Mouse (Mus musculus) heart, adult 2 months (tissue): Measurements from ENCODE around the gene Tpra1.
A peak's percentile ranks its signal among the peaks of the same experiment; 100 is the strongest.

Source experiments
- CTCF ChIP-seq: fragments of 200-600 bp; IDR thresholded peaks from 2 replicates; pipeline ENCODE4 v1.8.1; 2022; ENCODE audit warnings: antibody characterized with exemption, mild to moderate bottlenecking, moderate library complexity
- POLR2A ChIP-seq: fragments of 200-500 bp; IDR thresholded peaks from 2 replicates; pipeline ENCODE4 v1.6.1; 2011; ENCODE audit warnings: mild to moderate bottlenecking, low read depth, low read length, control low read depth; ENCODE audit not compliant: insufficient read depth

DNA sequence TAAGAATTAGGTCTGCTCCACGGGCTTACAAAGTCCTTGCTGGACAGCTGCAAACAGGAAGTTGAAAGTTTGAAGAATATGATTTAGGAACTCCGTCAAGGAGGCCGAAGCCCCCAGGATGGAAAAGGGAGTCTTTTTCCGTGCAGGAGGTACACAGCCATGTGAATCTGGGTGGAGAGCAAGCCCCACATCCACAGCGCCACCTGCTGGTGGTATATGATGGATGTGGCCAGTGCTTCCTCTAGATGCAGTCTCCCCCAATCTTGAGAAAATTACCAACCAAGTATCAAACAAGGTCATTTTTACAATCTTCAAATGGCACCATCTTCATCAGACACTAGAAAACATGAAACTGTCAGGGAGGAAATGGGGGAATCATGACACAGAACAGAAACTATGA, 8.5 kb upstream of the Tpra1 start:
- TF ChIP-seq POLR2A (no peak), CTCF (peak; percentile 92)
